Mouse (Mus musculus) lung, postnatal 4 days (tissue): ENCODE measurements around the gene Rbx1.
"Not testable (repeated sequence)": the region's sequence is repeated elsewhere in the genome, so short reads cannot be mapped to it uniquely, and the experiment has no call there.

ENCODE experiments used
- DNase-seq, 2 experiments: peaks; one replicate each; pipeline ENCODE4 v3.0.0; 2021

The Rbx1 gene

GRCm38 (mm10) chr15:81465901-81466737 is at the start of gene Rbx1:
Rbx1 (plus strand) TSS chr15:81466296.
- DNase-seq, result peak; percentile 99

DNA sequence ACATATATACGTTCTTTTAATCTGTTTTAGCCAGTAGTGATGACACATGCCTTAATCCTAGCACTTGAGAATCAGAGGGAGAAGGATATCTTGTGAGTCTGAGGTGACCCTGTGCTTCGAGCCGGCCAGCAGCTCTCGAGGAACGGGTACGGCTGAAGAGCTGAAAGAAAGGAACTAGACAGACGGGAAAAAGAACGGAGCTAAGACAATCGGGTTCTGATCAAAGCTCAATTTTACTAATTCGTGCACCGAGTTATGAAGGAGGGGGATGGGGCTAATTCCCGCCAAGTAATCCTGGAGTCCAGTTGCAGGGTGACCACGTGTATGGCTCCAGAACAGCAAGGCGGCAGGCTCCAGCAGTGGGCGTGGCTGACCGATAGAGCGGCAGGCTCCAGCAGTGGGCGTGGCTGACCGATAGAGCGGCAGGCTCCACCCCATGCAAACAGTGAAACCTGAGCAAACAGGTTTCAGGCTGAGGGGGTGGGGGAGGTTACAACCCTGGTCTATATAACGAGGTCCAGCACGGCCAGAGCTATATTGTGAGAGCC is 49.3 kb upstream of the Rbx1 start:
- DNase-seq, result peak; percentile 78 to 84

DNA sequence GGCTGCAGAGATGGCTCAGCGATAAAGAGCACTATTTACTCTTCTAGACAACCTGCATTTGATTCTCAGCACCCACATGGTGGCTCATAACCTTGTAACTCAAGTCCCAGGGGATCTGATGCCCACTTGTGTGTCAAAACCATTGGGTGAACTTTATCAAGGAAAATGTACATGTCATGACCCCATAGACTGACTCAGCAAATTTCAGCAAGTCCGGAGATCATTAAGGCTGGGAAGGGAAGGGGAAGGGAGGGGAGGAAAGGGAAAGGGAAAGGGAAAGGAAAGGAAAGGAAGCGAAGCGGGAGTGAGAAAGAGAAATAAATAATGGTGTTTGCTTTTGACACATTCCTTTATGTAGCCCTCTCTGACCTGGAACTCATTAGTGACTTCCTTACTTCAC is 48.0 kb upstream of the Rbx1 start:
- DNase-seq, result no peak

GRCm38 (mm10) chr15:81421454-81421853 is 44.6 kb upstream of the Rbx1 start:
- no peak for DNase-seq

DNA sequence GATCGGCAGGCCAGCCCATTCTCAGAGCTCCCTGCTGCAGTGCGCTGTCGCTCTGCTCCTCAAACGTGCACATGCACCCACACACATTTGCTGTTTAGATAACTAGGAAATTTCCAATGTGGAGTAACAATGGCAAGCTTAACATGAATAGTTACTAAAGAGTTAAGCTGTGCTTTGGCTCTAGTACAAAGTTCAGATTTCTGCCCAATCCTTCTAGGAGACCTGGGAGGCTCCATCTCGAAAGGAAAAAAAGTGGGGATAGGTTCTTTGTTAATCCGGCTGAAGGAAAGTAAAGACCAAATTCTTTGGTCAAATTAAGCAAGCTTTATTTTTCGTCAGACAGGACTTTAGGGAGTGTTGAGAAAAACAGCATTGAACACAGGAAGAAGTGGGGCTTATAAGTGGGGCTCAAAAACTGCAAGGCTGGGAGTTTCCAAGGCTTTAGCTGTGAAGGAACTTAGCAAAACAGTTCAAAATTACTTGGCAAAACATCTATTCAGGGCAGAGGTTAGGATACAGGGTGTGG is 43.9 kb upstream of the Rbx1 start:
- no peak for DNase-seq

GRCm38 (mm10) chr15:81425311-81425710 is 40.8 kb upstream of the Rbx1 start:
- DNase-seq, result no peak

GRCm38 (mm10) chr15:81427947-81428346 is 38.1 kb upstream of the Rbx1 start:
- DNase-seq, result no peak

- DNase-seq, result no peak
Observed at GRCm38 (mm10) chr15:81431195-81431594, 34.9 kb upstream of the Rbx1 start.

- DNase-seq, result no peak
Observed at GRCm38 (mm10) chr15:81438345-81438744, 27.8 kb upstream of the Rbx1 start.

GRCm38 (mm10) chr15:81439236-81439635 is 26.9 kb upstream of the Rbx1 start:
- DNase-seq, result no peak

DNA sequence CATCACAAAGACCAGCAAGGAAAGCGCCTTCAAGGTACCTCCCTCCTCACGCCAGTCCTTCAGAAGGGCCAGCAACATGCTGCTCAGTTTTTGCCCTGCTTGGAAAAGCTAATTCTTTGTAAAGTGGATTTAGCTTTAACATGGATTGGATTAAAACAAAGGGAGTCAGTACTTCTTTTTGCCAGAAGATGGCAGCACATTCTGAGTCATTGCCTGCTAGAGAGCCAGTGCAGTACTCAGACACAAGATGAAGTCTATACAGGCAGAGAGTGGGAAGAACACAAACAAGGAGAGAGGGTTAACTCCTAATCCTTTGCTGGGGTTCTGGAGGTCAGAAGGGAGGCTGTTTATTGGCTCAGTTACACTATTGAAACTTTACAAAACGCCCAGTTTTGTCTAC is 17.6 kb upstream of the Rbx1 start:
- peak in 1 of 2 experiments; percentile 70 for DNase-seq

DNA sequence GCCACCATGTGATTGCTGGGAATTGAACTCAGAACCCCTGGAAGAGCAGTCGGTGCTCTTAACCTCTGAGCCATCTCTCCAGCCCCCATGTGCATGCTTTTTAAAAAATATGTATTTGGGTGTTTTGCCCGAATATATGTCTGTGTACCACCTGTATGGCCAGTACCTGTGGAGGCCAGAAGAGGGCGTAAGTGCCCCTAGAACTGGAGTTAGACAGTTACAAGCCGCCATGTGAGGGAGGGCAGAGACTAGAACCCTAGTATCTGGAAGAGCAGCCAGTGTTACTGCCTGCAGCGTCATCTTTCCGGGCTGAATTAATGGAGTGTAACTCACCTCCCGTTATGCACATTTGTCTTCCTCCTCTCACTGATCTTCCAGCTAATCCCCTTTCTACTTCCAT is 4.6 kb upstream of the Rbx1 start:
- no peak for DNase-seq

- no peak for DNase-seq
Observed at GRCm38 (mm10) chr15:81465016-81465660, 958 bp upstream of the Rbx1 start.

GRCm38 (mm10) chr15:81466738-81467113 is 630 bp downstream of the Rbx1 start:
- DNase-seq, result no peak

DNA sequence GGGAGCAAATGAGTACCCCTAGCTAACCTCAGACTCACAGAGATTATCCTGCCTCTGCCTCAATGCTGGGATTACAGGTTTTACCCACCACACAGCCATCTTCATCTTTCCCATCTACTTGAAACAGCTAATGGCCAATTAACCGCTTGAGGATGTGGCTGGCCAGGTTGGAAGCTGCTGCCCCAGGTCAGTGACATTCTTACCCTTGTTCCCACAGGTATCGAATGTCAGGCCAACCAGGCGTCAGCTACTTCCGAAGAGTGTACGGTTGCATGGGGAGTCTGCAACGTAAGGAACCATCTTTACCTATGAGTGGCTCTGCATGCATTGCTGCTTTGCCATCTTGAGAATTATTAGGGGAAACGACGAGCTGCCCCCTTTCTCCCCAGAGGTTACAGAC is 4.6 kb downstream of the Rbx1 start:
- DNase-seq, result no peak

DNA sequence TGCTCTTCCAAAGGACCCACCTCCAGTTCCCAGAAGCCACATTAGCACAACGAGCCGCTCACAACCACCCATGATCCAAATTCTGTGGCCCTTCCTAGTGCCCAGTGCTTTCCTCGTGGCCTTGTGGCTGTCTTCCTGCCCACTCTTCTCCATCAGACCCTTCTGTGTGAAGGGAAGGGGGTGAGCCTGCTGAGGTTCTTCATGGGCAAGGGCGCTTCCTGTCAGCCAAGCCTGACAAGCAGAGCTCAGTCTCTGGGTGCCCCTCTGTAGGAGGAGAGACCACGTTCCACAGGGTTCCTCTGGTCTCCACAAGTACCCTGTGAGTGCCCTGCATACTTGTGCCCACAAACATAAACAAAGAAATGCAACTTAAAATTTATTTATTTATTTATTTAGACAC is 6.2 kb downstream of the Rbx1 start:
- no peak for DNase-seq

GRCm38 (mm10) chr15:81475654-81476053 is 9.6 kb downstream of the Rbx1 start:
- DNase-seq, result peak in 1 of 2 experiments; percentile 51

DNA sequence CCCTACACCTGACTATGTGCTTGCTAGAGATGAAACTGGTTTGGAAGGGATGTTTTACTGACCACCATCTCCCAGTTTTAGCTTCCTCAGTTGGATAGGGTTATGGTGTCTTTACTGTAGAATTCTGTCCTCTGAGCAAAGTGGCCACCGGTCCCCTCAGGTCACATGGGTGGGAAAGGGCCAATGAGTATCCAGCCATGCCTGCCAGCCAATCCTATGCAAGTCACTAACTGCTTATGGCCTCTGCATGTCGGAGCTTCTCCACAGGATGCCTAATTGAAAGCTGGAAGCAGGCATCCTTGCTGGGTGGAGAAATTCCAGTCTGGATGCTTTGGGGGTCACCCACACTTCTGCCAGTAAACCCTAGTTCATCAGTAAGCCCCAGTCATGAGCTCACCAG is 10.5 kb downstream of the Rbx1 start:
- peak in 1 of 2 experiments; percentile 14 for DNase-seq

- DNase-seq, result no peak
Observed at GRCm38 (mm10) chr15:81479446-81480213, 13.5 kb downstream of the Rbx1 start.

DNA sequence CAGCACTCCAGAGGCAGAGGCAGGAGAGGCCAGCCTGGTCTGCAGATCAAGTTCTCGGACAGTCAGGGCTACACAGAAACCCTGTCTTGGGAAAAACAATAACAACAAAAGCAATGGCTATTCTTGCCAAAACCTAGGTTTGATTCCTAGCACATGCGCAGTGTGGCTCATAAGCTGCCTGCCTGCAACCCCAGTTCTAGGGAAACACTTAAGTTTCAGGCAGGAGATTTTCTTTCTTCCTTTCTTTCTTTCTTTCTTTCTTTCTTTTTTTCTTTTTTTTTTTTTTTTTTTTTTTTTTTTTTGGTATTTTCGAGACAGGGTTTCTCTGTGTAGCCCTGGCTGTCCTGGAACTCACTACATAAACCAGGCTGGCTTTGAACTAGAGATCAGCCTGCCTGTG is 14.2 kb downstream of the Rbx1 start:
- not testable (repeated sequence) for DNase-seq

GRCm38 (mm10) chr15:81480977-81481379 is 14.9 kb downstream of the Rbx1 start:
- peak; percentile 52 to 55 for DNase-seq

- no peak for DNase-seq
Observed at GRCm38 (mm10) chr15:81482966-81483365, 16.9 kb downstream of the Rbx1 start.

DNA sequence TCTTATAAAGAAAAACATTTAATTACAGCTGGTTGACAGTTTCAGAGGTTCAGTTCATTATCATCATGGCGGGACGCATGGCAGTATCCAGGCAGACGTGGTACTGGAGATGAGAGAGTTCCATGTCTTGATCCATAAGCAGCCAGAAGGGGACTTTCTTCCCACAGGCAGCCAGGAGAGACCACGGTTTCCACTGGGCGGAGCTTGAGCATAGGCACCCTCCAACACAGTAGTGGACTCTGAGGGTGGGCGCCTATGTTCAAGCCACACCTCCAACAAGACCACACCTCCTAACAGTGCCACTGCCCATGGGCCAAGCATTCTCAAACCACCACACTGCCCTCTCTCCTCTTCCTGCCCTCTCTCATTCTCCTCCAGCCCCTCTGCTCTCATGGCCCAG is 17.6 kb downstream of the Rbx1 start:
- no peak for DNase-seq
